Mouse (Mus musculus): ENCODE measurements around the gene Prkra.
A peak's percentile ranks its signal among the peaks of the same experiment; 100 is the strongest.

DNA sequence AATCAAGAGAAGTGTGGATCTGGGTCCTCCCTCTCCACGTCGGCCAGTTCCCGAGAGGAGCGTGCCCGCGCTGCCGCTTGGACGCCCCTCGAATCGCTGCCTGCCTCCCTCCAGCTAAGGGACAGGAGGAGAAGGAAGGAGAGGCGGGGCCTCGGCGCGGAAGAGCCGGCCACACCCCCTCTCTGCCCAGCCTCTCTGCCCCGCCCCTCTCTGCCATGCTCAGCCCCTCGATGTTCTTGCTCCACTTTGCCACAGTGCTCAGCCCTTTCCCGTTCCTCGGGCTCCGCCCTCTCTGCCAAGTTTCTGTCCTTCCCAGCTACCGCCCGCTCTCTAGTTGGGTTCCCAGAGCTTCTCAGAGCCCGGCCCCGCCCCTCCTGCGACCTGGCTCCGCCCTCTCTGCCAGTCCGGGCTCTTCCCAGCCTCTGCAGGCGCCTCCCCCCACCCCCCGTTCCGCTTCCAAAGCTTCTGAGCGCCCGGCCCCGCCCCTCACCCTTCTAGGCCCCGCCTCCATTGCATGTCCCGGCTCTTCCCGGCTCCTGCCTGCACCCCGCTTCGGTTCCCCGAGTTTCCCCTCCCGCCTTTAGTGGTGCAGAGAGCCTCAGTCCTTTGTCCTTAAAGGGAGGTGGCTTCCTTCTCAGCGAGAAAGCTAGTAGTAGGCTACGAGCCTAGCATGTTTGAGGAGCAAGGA, at the start of gene Prkra, which contains the start of gene Pjvk:
- TF ChIP-seq CTCF (IDR thresholded peaks at IDR 0.05; ENCODE audit: extremely low read depth, insufficient read length, insufficient replicate concordance, low read depth, low read length), result no peak
- TF ChIP-seq POLR2A (IDR thresholded peaks at IDR 0.05; ENCODE audit: low read depth, low read length), result peak; percentile 63

Data from small intestine, adult 2 months (tissue).